Mouse (Mus musculus) liver, embryonic 11.5 days (tissue): ENCODE measurements around the gene Tpx2. TPM values are rescaled to one million over a fixed set of nuclear protein-coding genes. Genes with fewer than 3 reads are reported as not detected.
A peak's percentile ranks its signal among the peaks of the same experiment; 100 is the strongest.

ENCODE experiments used
- ATAC-seq: fragments of 200-750 bp; cut with Nextera tagmentation; replicated peaks from 2 replicates; pipeline ENCODE4 v1.8.0; 2017; ENCODE audit warnings: moderate number of reproducible peaks, mild to moderate bottlenecking, moderate TSS enrichment, moderate library complexity; ENCODE audit not compliant: low FRiP score
- DNase-seq: peaks from one replicate; pipeline ENCODE4 v3.0.0-alpha.2; 2017; ENCODE audit warnings: low spot score
- H3K27ac ChIP-seq: fragments of 300-500 bp; sonication (generic); 2 replicates; pipeline ENCODE4 v1.5.1; 2014; ENCODE audit warnings: mild to moderate bottlenecking, low read depth, low read length, control low read depth
- H3K27me3 ChIP-seq: fragments of 300-500 bp; sonication (generic); replicated peaks from 2 replicates; pipeline ENCODE4 v1.6.1; 2014; ENCODE audit warnings: low read length, mixed read lengths; ENCODE audit not compliant: control insufficient read depth, insufficient read depth
- H3K36me3 ChIP-seq: fragments of 300-500 bp; sonication (generic); 2 replicates; pipeline ENCODE4 v1.6.1; 2014; ENCODE audit warnings: mild to moderate bottlenecking, low read length, moderate library complexity, mixed read lengths; ENCODE audit not compliant: control insufficient read depth, insufficient read depth
- H3K4me1 ChIP-seq: fragments of 300-500 bp; sonication (generic); replicated peaks from 2 replicates; pipeline ENCODE4 v1.6.1; 2014; ENCODE audit warnings: low read length, mixed read lengths; ENCODE audit not compliant: control insufficient read depth, insufficient read depth
- H3K4me2 ChIP-seq: fragments of 300-500 bp; sonication (generic); 2 replicates; pipeline ENCODE4 v1.6.1; 2014; ENCODE audit warnings: mild to moderate bottlenecking, control low read depth, moderate library complexity
- H3K4me3 ChIP-seq: fragments of 300-500 bp; sonication (generic); 2 replicates; pipeline ENCODE4 v1.5.1; 2014; ENCODE audit warnings: low read depth, low read length, control low read depth
- H3K9ac ChIP-seq: fragments of 300-500 bp; sonication (generic); 2 replicates; pipeline ENCODE4 v1.6.1; 2014; ENCODE audit warnings: low read depth, low read length, control low read depth
- H3K9me3 ChIP-seq: fragments of 300-500 bp; sonication (generic); 2 replicates; pipeline ENCODE4 v1.6.1; 2016; ENCODE audit warnings: low read length, inconsistent platforms, mixed read lengths; ENCODE audit not compliant: control insufficient read depth
- WGBS: fragments of 180-500 bp; shearing (Covaris S2); extraction: QIAGEN DNeasy Blood & Tissue Kit; methylation state at CpG from one replicate; pipeline ENCODE4 v1.1.7; 2014; 5-methylcytosine and 5-hydroxymethylcytosine counted together
- polyA plus RNA-seq: library from polyadenylated mRNA; unstranded; fragments of >200 nt; fragmentation: Nextera tagmentation; extraction: Ambion mirVana; gene quantifications from 2 replicates; pipeline ENCODE4 v1.2.1, GENCODE M21; 2014

Gene Tpx2
- 107 and 118 TPM in 2 replicates for polyA plus RNA-seq

GRCm38 (mm10) chr2:152847815-152848302 is at the start of gene Tpx2:
Gene Tpx2, plus strand, starts transcription at chr2:152847964.
- Histone ChIP-seq H3K4me2 (peak within 1 kb of the TSS; percentile 88), H3K27ac (peak within 1 kb of the TSS; percentile 92), H3K4me1 (peaks cover 12% of the 10 kb centered on the region), H3K4me3 (peak within 1 kb of the TSS; percentile 85), H3K9me3 (no peaks in the 10 kb centered on the region), H3K27me3 (no peaks in the 10 kb centered on the region), H3K36me3 (peaks cover 11% of the 10 kb centered on the region; the same call in 1 of the 2 replicates), H3K9ac (peak within 1 kb of the TSS; percentile 93)
- under 1% methylated on average over 34 of the region's 34 CpGs for WGBS
- peak; percentile 98 for ATAC-seq
- DNase-seq = peak; percentile 96

GRCm38 (mm10) chr2:152799954-152800761 is 47.6 kb upstream of the Tpx2 start:
- H3K4me1 ChIP-seq = peaks cover 26% of the 10 kb centered on the region
- DNase-seq (no peak), ATAC-seq (no peak)
- H3K27ac ChIP-seq = no peak overlapping the region
- H3K4me2 ChIP-seq = no peak overlapping the region
- no peaks in the 10 kb centered on the region for H3K9me3 ChIP-seq
- H3K9ac ChIP-seq = no peak overlapping the region
- no peaks in the 10 kb centered on the region for H3K27me3 ChIP-seq
- H3K4me3 ChIP-seq = no peak overlapping the region
- no peaks in the 10 kb centered on the region for H3K36me3 ChIP-seq
- 77% methylated on average over 7 of the region's 7 CpGs for WGBS

DNA sequence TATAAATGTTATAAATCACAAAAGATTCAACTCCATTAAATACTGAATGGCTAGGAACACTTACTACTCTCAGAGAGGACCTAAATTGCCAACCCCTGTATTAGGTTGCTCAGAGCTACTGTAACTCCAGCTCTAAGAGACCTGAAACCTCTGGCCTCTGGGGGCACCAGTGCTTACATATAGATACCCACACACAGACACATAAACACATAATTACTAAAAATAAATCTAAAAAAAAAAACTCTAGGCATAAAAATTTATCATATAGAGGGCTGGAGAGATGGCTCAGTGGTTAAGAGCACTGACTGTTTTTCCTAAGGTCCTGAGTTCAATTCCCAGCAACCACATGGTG is 47.0 kb upstream of the Tpx2 start:
- H3K9ac ChIP-seq = no peak overlapping the region
- H3K4me3 ChIP-seq = no peak overlapping the region
- ATAC-seq (no peak), DNase-seq (no peak)
- no peaks in the 10 kb centered on the region for H3K36me3 ChIP-seq
- H3K4me2 ChIP-seq = no peak overlapping the region
- H3K27ac ChIP-seq = no peak overlapping the region
- H3K4me1 ChIP-seq = peaks cover 32% of the 10 kb centered on the region
- no peaks in the 10 kb centered on the region for H3K9me3 ChIP-seq
- H3K27me3 ChIP-seq = no peaks in the 10 kb centered on the region

DNA sequence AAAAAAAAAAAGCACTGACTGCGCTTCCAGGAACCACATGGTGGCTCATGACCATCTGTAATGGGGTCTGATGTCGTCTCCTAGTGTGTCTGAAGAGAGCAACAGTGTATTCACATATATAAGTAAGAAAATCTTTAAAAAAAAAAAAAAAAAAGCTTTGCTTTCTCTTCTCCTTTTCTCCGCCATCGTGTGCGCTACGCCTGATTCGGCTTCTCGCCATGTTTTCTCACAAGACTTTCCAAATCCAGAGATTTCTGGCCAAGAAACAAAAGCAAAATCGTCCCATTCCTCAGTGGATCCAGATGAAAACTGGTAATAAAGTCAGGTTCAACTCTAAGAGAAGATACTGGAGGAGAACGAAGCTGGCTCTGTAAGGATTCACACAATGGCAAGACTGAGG is 45.5 kb upstream of the Tpx2 start:
- H3K9me3 ChIP-seq = no peaks in the 10 kb centered on the region
- H3K4me3 ChIP-seq = no peak overlapping the region
- no peak overlapping the region for H3K27ac ChIP-seq
- H3K36me3 ChIP-seq = no peaks in the 10 kb centered on the region
- H3K4me2 ChIP-seq = no peak overlapping the region
- no peak for ATAC-seq
- H3K4me1 ChIP-seq = peaks cover 47% of the 10 kb centered on the region
- H3K27me3 ChIP-seq = no peaks in the 10 kb centered on the region
- WGBS = 92% methylated on average over 10 of the region's 10 CpGs
- no peak overlapping the region for H3K9ac ChIP-seq
- DNase-seq = no peak

DNA sequence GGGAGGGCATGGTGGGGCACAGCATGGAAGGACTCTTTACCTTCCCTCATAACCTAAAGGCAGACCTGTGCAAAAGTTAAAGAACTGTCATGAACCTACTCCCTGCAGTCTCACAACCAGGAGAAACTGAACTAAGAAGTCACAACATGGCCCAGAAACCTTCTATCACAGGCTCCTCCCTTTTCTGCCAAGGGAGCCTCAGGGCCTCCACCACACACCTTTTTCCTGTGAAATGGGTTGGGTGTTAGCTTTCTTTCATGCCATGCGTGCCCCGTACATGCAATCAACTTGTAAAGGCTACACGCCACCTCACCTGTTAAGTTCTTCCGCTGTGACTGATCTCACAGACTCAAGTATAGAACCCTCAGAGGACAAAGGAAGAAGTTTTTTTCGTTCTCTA is 44.7 kb upstream of the Tpx2 start:
- peaks cover 47% of the 10 kb centered on the region for H3K4me1 ChIP-seq
- H3K4me2 ChIP-seq = no peak overlapping the region
- WGBS = 81% methylated on average over 5 of the region's 5 CpGs
- ATAC-seq = no peak
- H3K27ac ChIP-seq = no peak overlapping the region
- no peak overlapping the region for H3K4me3 ChIP-seq
- H3K9ac ChIP-seq = 0 out of 2 replicates have a peak overlapping the region, but pooled peaks have one; percentile 1
- H3K27me3 ChIP-seq = no peaks in the 10 kb centered on the region
- H3K36me3 ChIP-seq = no peaks in the 10 kb centered on the region
- H3K9me3 ChIP-seq = no peaks in the 10 kb centered on the region
- no peak for DNase-seq

DNA sequence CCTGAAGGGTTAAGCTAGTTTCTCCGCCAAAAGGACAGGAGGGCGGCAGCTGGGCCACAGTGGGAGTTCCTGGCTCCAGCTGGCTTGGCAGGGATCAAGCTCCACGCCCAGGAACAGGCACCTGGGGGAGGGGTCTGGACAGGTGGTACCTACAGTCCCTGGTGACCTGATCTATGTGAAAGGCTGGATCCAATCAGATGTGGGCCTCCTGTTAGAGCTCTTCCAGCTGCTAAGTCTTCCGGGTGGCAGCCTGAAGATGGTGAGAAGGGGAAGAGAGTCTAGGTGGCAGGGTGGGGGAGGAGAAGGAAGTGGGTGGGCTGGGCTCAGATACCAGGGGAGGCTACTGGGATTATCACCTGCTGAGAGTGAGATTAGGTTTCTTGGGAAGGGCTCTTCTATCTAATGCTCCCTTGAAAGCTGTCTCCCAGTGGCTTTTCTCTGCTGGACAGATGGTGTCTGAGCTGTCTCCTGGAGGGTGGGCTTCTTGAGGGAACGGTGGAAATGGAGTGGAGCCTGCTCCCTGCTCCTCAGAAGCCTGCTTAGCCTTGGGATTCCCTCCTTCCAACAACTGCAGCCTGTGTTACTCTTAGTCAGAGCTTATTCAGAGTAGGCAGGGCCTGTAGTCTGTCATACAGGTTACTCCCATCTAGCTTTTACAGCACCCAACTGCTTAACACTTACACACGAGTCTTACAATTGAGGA is 43.2 kb upstream of the Tpx2 start:
- WGBS = 10% methylated on average over 6 of the region's 6 CpGs
- Histone ChIP-seq H3K36me3 (no peaks in the 10 kb centered on the region), H3K9me3 (no peaks in the 10 kb centered on the region), H3K27me3 (no peaks in the 10 kb centered on the region), H3K4me1 (peaks cover 58% of the 10 kb centered on the region), H3K27ac (peak overlapping the region; percentile 59), H3K4me3 (no peak overlapping the region), H3K9ac (peak overlapping the region; percentile 28; the same call in 1 of the 2 replicates), H3K4me2 (peak overlapping the region; percentile 38)
- ATAC-seq = peak; percentile 53
- no peak for DNase-seq

DNA sequence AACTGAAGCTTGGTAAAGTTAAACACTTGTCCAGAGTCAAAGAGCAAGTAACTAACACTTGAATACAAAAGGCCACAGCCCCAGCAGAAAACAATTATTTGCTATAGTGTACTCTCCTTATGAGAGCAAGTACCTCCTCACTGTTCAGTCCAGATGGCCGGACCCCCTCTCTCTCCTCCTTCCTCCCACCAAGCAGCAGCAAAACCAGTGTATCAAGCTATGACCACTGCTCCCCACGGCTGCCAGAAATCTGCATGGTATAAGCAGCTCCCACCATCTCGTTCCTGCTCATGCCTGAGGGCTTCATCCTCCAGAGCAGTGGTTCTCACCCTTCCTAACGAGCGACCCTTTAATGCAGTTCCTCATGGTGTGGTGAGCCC is 42.7 kb upstream of the Tpx2 start:
- H3K9ac ChIP-seq = 0 out of 2 replicates have a peak overlapping the region, but pooled peaks have one; percentile 2
- 57% methylated on average over 5 of the region's 5 CpGs for WGBS
- H3K4me1 ChIP-seq = peaks cover 60% of the 10 kb centered on the region

DNA sequence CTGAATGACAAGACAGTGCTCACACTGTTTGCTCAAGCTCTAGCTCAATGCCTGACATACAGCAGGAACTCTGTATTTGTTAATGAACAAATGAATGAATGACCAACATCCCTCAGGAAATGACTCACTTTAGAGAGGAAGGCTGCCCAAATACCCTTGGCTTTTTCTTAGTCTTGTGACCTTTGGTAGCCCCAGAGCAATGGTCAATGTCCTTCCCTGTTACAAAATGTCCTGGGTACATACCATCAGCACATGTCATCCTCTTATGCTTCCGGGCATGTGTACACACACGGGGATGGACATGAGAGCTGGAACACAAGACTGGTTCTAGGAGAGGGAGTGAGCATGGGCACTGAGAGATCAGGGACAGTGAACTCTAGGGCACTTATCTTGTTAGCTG is 41.7 kb upstream of the Tpx2 start:
- Histone ChIP-seq H3K27ac (peak overlapping the region; percentile 30; the same call in 1 of the 2 replicates), H3K4me1 (peaks cover 65% of the 10 kb centered on the region), H3K36me3 (no peaks in the 10 kb centered on the region), H3K9me3 (no peaks in the 10 kb centered on the region), H3K4me2 (no peak overlapping the region), H3K9ac (no peak overlapping the region), H3K4me3 (no peak overlapping the region), H3K27me3 (no peaks in the 10 kb centered on the region)
- DNase-seq (no peak), ATAC-seq (no peak)
- 58% methylated on average over 2 of the region's 2 CpGs for WGBS

More for the DNA sequence above, 42.7 kb upstream of the Tpx2 start:
- H3K36me3 ChIP-seq = no peaks in the 10 kb centered on the region
- DNase-seq = no peak
- no peaks in the 10 kb centered on the region for H3K27me3 ChIP-seq
- no peak overlapping the region for H3K4me3 ChIP-seq
- no peaks in the 10 kb centered on the region for H3K9me3 ChIP-seq
- ATAC-seq = no peak
- H3K27ac ChIP-seq = peak overlapping the region; percentile 59
- H3K4me2 ChIP-seq = no peak overlapping the region
